In the genomic region with DNA sequence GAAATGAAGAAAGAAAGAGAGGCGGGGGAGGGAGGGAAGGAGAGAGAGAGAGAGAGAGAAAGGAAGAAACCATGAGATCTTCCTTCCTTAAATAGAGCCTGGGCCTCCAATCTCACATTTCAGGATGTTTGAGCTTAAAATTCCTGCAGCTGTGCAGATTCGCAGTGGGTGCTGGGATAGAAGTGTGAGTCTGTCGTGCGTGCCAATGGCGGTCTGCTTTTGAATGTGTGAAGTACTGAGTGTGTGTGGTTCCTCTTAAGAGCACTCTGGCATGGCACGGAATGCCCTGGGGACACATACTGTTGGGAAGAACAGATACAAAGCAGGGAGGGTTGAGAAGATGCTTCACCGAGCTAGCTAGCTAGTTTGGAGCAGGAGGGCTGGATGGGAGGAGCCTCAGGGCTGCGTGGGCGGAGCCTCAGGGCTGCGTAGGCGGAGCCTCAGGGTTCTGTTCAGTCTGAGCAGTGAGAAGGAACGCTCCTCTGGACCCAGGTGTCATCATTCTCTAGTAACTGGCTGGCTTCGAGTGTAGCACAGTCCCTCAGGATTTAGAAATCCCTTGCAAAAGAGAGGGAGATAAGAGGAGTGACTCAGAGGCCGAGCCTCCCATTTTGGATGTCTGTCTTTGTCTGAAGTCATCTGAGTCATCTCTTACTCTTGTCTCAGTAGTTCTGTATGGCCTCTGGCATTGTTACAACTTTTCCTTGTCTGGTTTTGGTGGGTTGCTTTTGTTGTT, we compare ENCODE assay signal across 16 mouse cellular contexts. TPM values are rescaled to one million over a fixed set of nuclear protein-coding genes. Genes with fewer than 3 reads are reported as not detected.
A peak's percentile ranks its signal among the peaks of the same experiment; 100 is the strongest.
DNase-seq lines count a peak whose midpoint lies in the region; ATAC-seq and TF ChIP-seq lines count a peak whose summit lies in the region.
"Had no signal": no experiment of that assay in that cellular context is flagged by ENCODE, and none has a peak within 500 bp of the region (broad histone marks: within the 10 kb centered on the region; RNA-seq: fewer than 3 reads in every experiment).

No protein-coding gene starts in this region.

- H3K4me1 ChIP-seq in kidney, embryonic 15.5 days: peaks cover 11% of the 10 kb centered on the region; the same call in 1 of the 2 replicates
- H3K4me1 ChIP-seq: forebrain, embryonic 12.5 days; heart, embryonic 13.5 days had no signal

- no peak overlapping the region for H3K4me2 ChIP-seq in kidney, embryonic 15.5 days
- H3K4me2 ChIP-seq: forebrain, embryonic 12.5 days; heart, embryonic 13.5 days had no signal

- 59% methylated on average over 14 of the region's 14 CpGs for WGBS in kidney, embryonic 15.5 days

- H3K36me3 ChIP-seq in kidney, embryonic 15.5 days: no peaks in the 10 kb centered on the region
- H3K36me3 ChIP-seq: forebrain, embryonic 12.5 days; heart, embryonic 13.5 days had no signal

- H3K9ac ChIP-seq in kidney, embryonic 15.5 days: no peak overlapping the region
- H3K9ac ChIP-seq: forebrain, embryonic 12.5 days; heart, embryonic 13.5 days had no signal

- TF ChIP-seq CTCF in Patski (IDR thresholded peaks at IDR 0.05): no peak

- POLR2A ChIA-PET in Patski (lab: Charles Lee): no interaction called here

- CTCF ChIA-PET in Patski (lab: Charles Lee): interaction anchor here (1.3 to 1.4 kb wide), 2 partner anchors 24 to 26 kb away, joined by 4 to 5 read pairs; no protein-coding TSS in a partner anchor

- no peaks in the 10 kb centered on the region for H3K9me3 ChIP-seq in kidney, embryonic 15.5 days (replicated peaks)
- H3K9me3 ChIP-seq: forebrain, embryonic 12.5 days; heart, embryonic 13.5 days; megakaryocyte, embryonic 14.5 days had no signal

- no peak overlapping the region for H3K27ac ChIP-seq in kidney, embryonic 15.5 days
- H3K27ac ChIP-seq: forebrain, embryonic 12.5 days; heart, embryonic 13.5 days had no signal

- H3K4me3 ChIP-seq in kidney, embryonic 15.5 days (replicated peaks): no peak overlapping the region
- H3K4me3 ChIP-seq: forebrain, embryonic 12.5 days; heart, embryonic 13.5 days; megakaryocyte, embryonic 14.5 days had no signal

- no peaks in the 10 kb centered on the region for H3K27me3 ChIP-seq in kidney, embryonic 15.5 days
- H3K27me3 ChIP-seq in Patski: no peaks in the 10 kb centered on the region
- H3K27me3 ChIP-seq: heart, embryonic 13.5 days had no signal

- DNase-seq in kidney, adult 18-20 months: no peak
- peak; percentile 55 to 58 for DNase-seq in B cell, adult 2 months
- peak; percentile 76 for DNase-seq in Patski (ENCODE audit: low read depth, low spot score)
- no peak for DNase-seq in layer of hippocampus, adult 9-11 months
- DNase-seq in testis, postnatal 10 days (ENCODE audit: low spot score): no peak
- DNase-seq in kidney, postnatal 10 days: no peak
- DNase-seq: cerebellum, postnatal 25 days had no signal

- in situ Hi-C loops in Patski (cut with MboI; ENCODE audit: low pct_unique_long_range_greater_than_20kb): no loop called here

- ATAC-seq in kidney, embryonic 15.5 days (replicated peaks; ENCODE audit: low FRiP score): peak; percentile 41; the same call in 1 of the 2 replicates
- peak; percentile 88 for ATAC-seq in Patski
- ATAC-seq in megakaryocyte, adult 5-6 weeks (ENCODE audit: poor library complexity, severe bottlenecking): peak; percentile 33
- ATAC-seq: activated CD4-positive, CD25-positive, alpha-beta regulatory T cell, adult 4 months had no signal

RNA-seq across cellular contexts. Expression of gene Irgc1, which starts 3.1 kb away (rescaled TPM):
- polyA plus RNA-seq in kidney, embryonic 15.5 days (2015; fragmentation: Nextera tagmentation; extraction: Ambion mirVana): not detected in 2 replicates
- not detected for polyA plus RNA-seq in Patski (2021)
- 0.74 and 1.8 TPM in 2 replicates for total RNA-seq in megakaryocyte, adult 5-6 weeks (2015)
- 0.66 and 0.94 TPM in 2 replicates for total RNA-seq in megakaryocyte, adult 5-6 weeks (2017)
- polyA plus RNA-seq: activated CD4-positive, CD25-positive, alpha-beta regulatory T cell, adult 4 months; forebrain, embryonic 12.5 days; heart, embryonic 13.5 days; kidney, embryonic 14.5 days; limb, embryonic 11.5 days; neural tube, embryonic 14.5 days had no signal

RNA-seq across cellular contexts. Expression of gene Plaur, which starts 13.3 kb away (rescaled TPM):
- polyA plus RNA-seq in kidney, embryonic 15.5 days (2015; fragmentation: Nextera tagmentation; extraction: Ambion mirVana): 14.4 and 15.3 TPM in 2 replicates
- polyA plus RNA-seq in Patski (2021): 87.9 TPM
- 100 and 110 TPM in 2 replicates for total RNA-seq in megakaryocyte, adult 5-6 weeks (2015)
- total RNA-seq in megakaryocyte, adult 5-6 weeks (2017): 96.3 and 124 TPM in 2 replicates

RNA-seq across cellular contexts. Expression of gene Cadm4, which starts 32.9 kb away (rescaled TPM):
- 6.8 and 7.3 TPM in 2 replicates for polyA plus RNA-seq in kidney, embryonic 15.5 days (2015; fragmentation: Nextera tagmentation; extraction: Ambion mirVana)
- polyA plus RNA-seq in Patski (2021): 44.1 TPM
- total RNA-seq in megakaryocyte, adult 5-6 weeks (2015): not detected in 2 replicates
- total RNA-seq in megakaryocyte, adult 5-6 weeks (2017): not detected in 2 replicates
- polyA plus RNA-seq: activated CD4-positive, CD25-positive, alpha-beta regulatory T cell, adult 4 months had no signal

RNA-seq across cellular contexts. Expression of gene Smg9, which starts 49.5 kb away (rescaled TPM):
- 28.0 and 32.8 TPM in 2 replicates for polyA plus RNA-seq in kidney, embryonic 15.5 days (2015; fragmentation: Nextera tagmentation; extraction: Ambion mirVana)
- polyA plus RNA-seq in Patski (2021): 26.6 TPM
- 21.6 and 22.3 TPM in 2 replicates for total RNA-seq in megakaryocyte, adult 5-6 weeks (2015)
- total RNA-seq in megakaryocyte, adult 5-6 weeks (2017): 16.7 and 30.3 TPM in 2 replicates

RNA-seq across cellular contexts. Expression of gene Zfp428, which starts 57.9 kb away (rescaled TPM):
- 61.6 and 66.6 TPM in 2 replicates for polyA plus RNA-seq in kidney, embryonic 15.5 days (2015; fragmentation: Nextera tagmentation; extraction: Ambion mirVana)
- 32.4 TPM for polyA plus RNA-seq in Patski (2021)
- total RNA-seq in megakaryocyte, adult 5-6 weeks (2015): 0.69 TPM in 1 of 2 replicates, not detected in the other
- total RNA-seq in megakaryocyte, adult 5-6 weeks (2017): 0.40 TPM in 1 of 2 replicates, not detected in the other
- polyA plus RNA-seq: activated CD4-positive, CD25-positive, alpha-beta regulatory T cell, adult 4 months had no signal

Comparison
In these comparisons a context has a peak if more than half of its experiments do, and no peak if none do; other contexts are left out.
1. ATAC-seq: peak in every context shown above with its lines; median percentile 88 in Patski; 41 in kidney, embryonic 15.5 days; 33 in megakaryocyte, adult 5-6 weeks.
2. DNase-seq: peak in B cell, adult 2 months (2 of 2) and Patski (single experiment); none in kidney, adult 18-20 months (single experiment), layer of hippocampus, adult 9-11 months (single experiment), testis, postnatal 10 days (single experiment) and kidney, postnatal 10 days (single experiment).